Mouse (Mus musculus) ES-E14 (cell line): ENCODE results near the gene 4930558K02Rik. TPM values are rescaled to one million over a fixed set of nuclear protein-coding genes. Genes with fewer than 3 reads are reported as not detected.
A peak's percentile ranks its signal among the peaks of the same experiment; 100 is the strongest.

Experiments
- DNase-seq: peaks from one replicate; pipeline ENCODE4 v3.0.0-alpha.2; 2013; ENCODE audit warnings: low read depth, low spot score
- H3K27ac ChIP-seq: 2 replicates; pipeline ENCODE4 v1.5.1; 2012; ENCODE audit warnings: low read depth, mild to moderate bottlenecking, low read length, moderate library complexity, mixed read lengths; ENCODE audit not compliant: poor library complexity, insufficient read depth, severe bottlenecking
- H3K36me3 ChIP-seq: 2 replicates; pipeline ENCODE4 v1.6.1; 2012; ENCODE audit warnings: mild to moderate bottlenecking, low read length, moderate library complexity, mixed read lengths; ENCODE audit not compliant: control insufficient read depth, poor library complexity, insufficient read depth, severe bottlenecking
- H3K4me1 ChIP-seq, 2 experiments: fragments of 150-350 bp in 1 of 2; sonication (generic) in 1 of 2; 2 replicates each; pipeline ENCODE4 v1.6.1; 2012; ENCODE audit warnings: low read length in 2 of 2, mild to moderate bottlenecking in 1 of 2, mixed read lengths in 1 of 2; ENCODE audit not compliant: control insufficient read depth in 2 of 2, insufficient read depth in 2 of 2, poor library complexity in 1 of 2
- H3K4me3 ChIP-seq, 2 experiments: fragments of 150-350 bp in 1 of 2; sonication (generic) in 1 of 2; 2 replicates each; pipeline ENCODE4 v1.5.1; 2012; ENCODE audit warnings: low read length in 2 of 2, low read depth in 1 of 2, mild to moderate bottlenecking in 1 of 2, mixed read lengths in 1 of 2; ENCODE audit not compliant: insufficient read depth in 1 of 2, poor library complexity in 1 of 2, severe bottlenecking in 1 of 2
- H3K9ac ChIP-seq: 2 replicates; pipeline ENCODE4 v1.6.1; 2012; ENCODE audit warnings: low read depth, mild to moderate bottlenecking, low read length, mixed read lengths; ENCODE audit not compliant: poor library complexity, insufficient read depth, severe bottlenecking
- H3K9me3 ChIP-seq: fragments of 150-350 bp; sonication (generic); 2 replicates; pipeline ENCODE4 v1.6.1; 2012; ENCODE audit warnings: low read depth, mild to moderate bottlenecking, low read length; ENCODE audit not compliant: control insufficient read depth, insufficient read depth
- CHD2 ChIP-seq: IDR thresholded peaks from 2 replicates; pipeline ENCODE4 v1.6.1; 2014; ENCODE audit warnings: mild to moderate bottlenecking, low read depth, low read length, inconsistent platforms
- HCFC1 ChIP-seq: IDR thresholded peaks from 2 replicates; pipeline ENCODE4 v1.6.1; 2012; ENCODE audit warnings: low read length, inconsistent platforms, borderline replicate concordance; ENCODE audit not compliant: insufficient read depth
- MAFK ChIP-seq: IDR thresholded peaks from 2 replicates; pipeline ENCODE4 v1.6.1; 2014; ENCODE audit warnings: mild to moderate bottlenecking, low read depth, low read length, inconsistent platforms; ENCODE audit not compliant: insufficient read depth
- ZC3H11A ChIP-seq: IDR thresholded peaks from 2 replicates; pipeline ENCODE4 v1.6.1; 2012; ENCODE audit warnings: low read depth, mild to moderate bottlenecking, inconsistent platforms, low read length, borderline replicate concordance
- ZNF384 ChIP-seq: IDR thresholded peaks from 2 replicates; pipeline ENCODE4 v1.6.1; 2012; ENCODE audit warnings: low read depth, low read length, inconsistent platforms
- in situ Hi-C, 2 experiments: fragments of 600-800 bp; cut with MboI; formaldehyde crosslinking; loops; one replicate each; pipeline ENCODE4 v1.15.1; 2025; ENCODE audit warnings: low sequenced_read_pairs in 2 of 2, inconsistent platforms in 1 of 2; ENCODE audit not compliant: unreplicated experiment in 2 of 2
- total RNA-seq: library from RNA; depleted of rRNA; stranded (reverse); fragments of 300-350 nt; gene quantifications from 2 replicates; pipeline ENCODE4 v1.2.3, GENCODE M21; 2012

Gene 4930558K02Rik
- total RNA-seq, 1 experiment: not detected

DNA sequence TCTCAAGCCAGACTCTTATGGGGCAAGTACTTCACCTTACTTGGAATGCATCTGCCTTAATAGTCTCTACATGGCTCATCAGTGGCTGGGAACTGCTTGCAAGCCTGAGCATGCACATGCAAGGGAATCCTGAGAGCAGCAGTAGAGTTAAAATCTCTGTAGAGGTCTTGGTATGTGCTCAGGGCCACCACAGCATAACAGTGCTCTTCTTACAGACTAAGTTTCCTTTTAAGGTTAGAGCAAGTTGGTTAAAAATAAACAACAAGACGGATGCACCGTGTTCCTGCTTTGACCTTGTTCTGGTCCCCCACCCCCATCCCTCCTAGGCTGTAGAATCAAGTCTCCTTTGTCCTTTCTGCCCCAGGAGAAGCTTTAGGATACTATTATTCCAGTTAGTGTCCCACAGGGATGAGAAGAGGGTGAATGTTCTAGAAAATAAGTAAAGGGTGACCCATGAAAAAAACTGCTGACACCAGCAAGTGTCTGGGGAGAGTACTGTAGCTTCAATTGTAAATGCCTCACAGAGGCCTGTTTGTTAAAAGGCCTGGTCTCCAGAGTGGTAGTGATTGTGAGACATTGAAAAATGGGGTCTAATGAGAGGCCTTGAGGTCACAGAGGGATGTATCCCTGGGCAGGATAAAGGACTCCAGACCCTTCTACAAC lies 71.5 kb downstream of the 4930558K02Rik start:
- in situ Hi-C loops: no loop called here
- DNase-seq: no peak
- Histone ChIP-seq H3K4me1 (peaks cover 2 to 5% of the 10 kb centered on the region in 2 experiments; a peak in 3 of 4 replicates), H3K4me3 (no peak overlapping the region), H3K36me3 (no peaks in the 10 kb centered on the region), H3K9me3 (no peaks in the 10 kb centered on the region), H3K9ac (no peak overlapping the region), H3K27ac (no peak overlapping the region)
- 0 out of 2 replicates have a peak, but pooled peaks have one; percentile 55 for TF ChIP-seq MAFK
- no peak for TF ChIP-seq HCFC1

GRCm38 (mm10) chr1:161907111-161907510 lies 72.3 kb downstream of the 4930558K02Rik start:
- in situ Hi-C loops: no loop called here
- no peak for DNase-seq
- H3K27ac ChIP-seq: no peak overlapping the region
- no peak overlapping the region for H3K9ac ChIP-seq
- H3K4me3 ChIP-seq: no peak overlapping the region
- no peak for TF ChIP-seq CHD2
- no peak for TF ChIP-seq HCFC1
- no peak for TF ChIP-seq ZNF384
- TF ChIP-seq ZC3H11A: no peak
- no peak for TF ChIP-seq MAFK
- H3K9me3 ChIP-seq: no peaks in the 10 kb centered on the region
- H3K36me3 ChIP-seq: no peaks in the 10 kb centered on the region
- H3K4me1 ChIP-seq: peaks cover 2 to 5% of the 10 kb centered on the region in 2 experiments; a peak in 3 of 4 replicates

- no peaks in the 10 kb centered on the region for H3K9me3 ChIP-seq
- no peaks in the 10 kb centered on the region for H3K36me3 ChIP-seq
- H3K4me3 ChIP-seq: no peak overlapping the region
- DNase-seq: no peak
- H3K9ac ChIP-seq: no peak overlapping the region
- in situ Hi-C loops: no loop called here
- no peak overlapping the region for H3K27ac ChIP-seq
- peaks cover 2 to 5% of the 10 kb centered on the region in 2 experiments; a peak in 3 of 4 replicates for H3K4me1 ChIP-seq
- TF ChIP-seq ZC3H11A (no peak), HCFC1 (no peak), ZNF384 (no peak), MAFK (no peak), CHD2 (no peak)
These were observed 76.6 kb downstream of the 4930558K02Rik start for GRCm38 (mm10) chr1:161902692-161903452.

DNA sequence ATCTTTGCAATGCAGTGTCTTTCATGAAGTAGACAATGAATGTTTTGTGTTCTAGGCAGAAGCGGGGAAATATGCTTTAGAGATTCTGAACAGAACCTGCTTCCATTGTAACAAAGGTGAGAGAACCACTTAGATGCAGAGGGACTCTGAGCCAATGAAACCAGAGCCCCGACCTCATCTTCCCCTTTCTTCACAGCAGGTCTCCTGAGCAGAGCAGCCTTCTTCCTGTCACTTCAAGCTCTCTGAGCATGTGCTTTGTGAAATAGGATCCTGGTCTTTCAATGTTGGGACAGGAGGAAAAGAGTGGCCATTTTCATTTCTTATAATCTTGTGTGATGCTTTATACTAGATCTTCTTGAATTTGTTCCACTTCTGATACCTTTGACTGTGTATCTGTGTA lies 79.3 kb downstream of the 4930558K02Rik start:
- Histone ChIP-seq H3K4me1 (no peaks in the 10 kb centered on the region), H3K9me3 (no peaks in the 10 kb centered on the region), H3K4me3 (no peak overlapping the region), H3K27ac (no peak overlapping the region), H3K36me3 (no peaks in the 10 kb centered on the region), H3K9ac (no peak overlapping the region)
- DNase-seq: no peak
- TF ChIP-seq ZC3H11A (no peak), MAFK (no peak), ZNF384 (no peak), CHD2 (no peak), HCFC1 (no peak)
- in situ Hi-C loops: no loop called here

DNA sequence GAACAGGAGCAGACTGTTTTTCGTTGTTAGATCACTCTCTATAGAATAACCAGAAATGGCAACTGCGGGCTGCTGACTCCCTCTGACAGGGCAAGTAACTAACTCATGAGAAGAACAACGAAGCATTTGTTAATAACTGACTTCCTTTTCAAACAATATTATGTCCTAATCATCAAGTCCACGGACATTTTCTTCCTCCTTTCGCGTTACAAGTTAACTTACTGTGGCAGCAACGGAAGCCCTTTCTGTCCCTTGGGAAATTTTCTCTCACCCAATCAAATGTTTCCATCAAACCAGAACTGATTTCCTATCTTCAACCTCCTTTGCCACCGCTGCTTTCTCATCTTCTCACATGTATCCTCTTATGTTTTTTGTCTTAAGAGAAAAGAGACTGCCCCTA lies 82.2 kb downstream of the 4930558K02Rik start:
- Histone ChIP-seq H3K36me3 (no peaks in the 10 kb centered on the region), H3K27ac (no peak overlapping the region), H3K9me3 (no peaks in the 10 kb centered on the region), H3K9ac (no peak overlapping the region), H3K4me3 (no peak overlapping the region), H3K4me1 (no peaks in the 10 kb centered on the region)
- DNase-seq: no peak
- TF ChIP-seq HCFC1 (no peak), MAFK (no peak), ZC3H11A (no peak), CHD2 (no peak), ZNF384 (no peak)
- in situ Hi-C loops: no loop called here
